Mouse (Mus musculus): ENCODE results near the gene Fam43a. TPM values are rescaled to one million over a fixed set of nuclear protein-coding genes. Genes with fewer than 3 reads are reported as not detected.

Gene Fam43a
- total and polyA plus RNA-seq, 3 experiments = 82.1 to 121 (median 106) TPM

DNA sequence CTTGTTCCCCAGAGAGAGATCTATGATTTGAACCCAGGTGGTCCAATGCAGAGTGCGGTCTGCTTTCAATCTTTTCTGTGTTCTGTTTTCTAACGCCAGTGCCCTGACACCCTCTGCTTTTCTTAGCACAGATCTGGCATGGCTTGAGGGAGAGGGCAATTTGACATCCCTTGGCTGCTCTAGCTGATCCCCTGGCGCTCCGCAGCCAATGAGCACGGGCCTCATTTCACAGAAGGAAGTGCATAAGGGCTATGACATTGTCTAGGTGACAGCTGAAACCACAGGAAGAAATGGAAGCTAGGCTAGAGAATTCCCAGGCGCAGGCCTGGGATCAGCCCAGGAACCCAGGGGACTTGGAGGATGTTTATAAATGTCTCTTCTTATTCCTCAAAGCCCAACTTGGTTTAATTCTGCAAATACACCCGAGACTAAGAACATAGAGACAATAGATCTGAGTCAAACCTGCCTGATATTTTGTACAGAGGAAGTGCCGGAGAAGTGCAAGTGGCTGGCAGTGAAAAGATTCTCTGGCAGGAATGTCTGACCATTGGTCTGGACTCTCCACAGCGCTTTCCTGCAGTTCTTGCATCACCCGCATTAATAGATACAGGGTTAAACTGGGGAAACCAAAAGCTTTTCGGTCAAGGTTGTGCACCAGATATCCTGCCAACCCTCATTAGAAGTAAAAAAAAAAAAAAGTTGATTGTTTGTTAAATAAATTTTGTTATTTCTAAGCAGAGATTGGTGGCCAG lies 28.2 kb downstream of the Fam43a start:
- Histone ChIP-seq H3K4me3 (replicated peaks in 1 of 3; ENCODE audit: low read depth in 2 of 3, low read length in 2 of 3, poor library complexity in 1 of 3) (no peak overlapping the region), H3K27ac (ENCODE audit: insufficient read depth, low read depth) (no peak overlapping the region), H3K79me2 (replicated peaks; ENCODE audit: control insufficient read depth, extremely low read depth, insufficient read depth, poor library complexity, severe bottlenecking) (no peaks in the 10 kb centered on the region), H3K4me1 (ENCODE audit: control insufficient read depth in 1 of 2, insufficient read depth in 2 of 2) (peaks cover 12 to 53% of the 10 kb centered on the region in 2 experiments), H3K27me3 (replicated peaks) (no peaks in the 10 kb centered on the region), H3K9ac (ENCODE audit: insufficient read depth, low read depth) (no peak overlapping the region), H3K4me2 (ENCODE audit: insufficient read depth, low read depth, poor library complexity, severe bottlenecking) (no peak overlapping the region), H3K36me3 (replicated peaks in 1 of 2; ENCODE audit: control insufficient read depth in 1 of 2, insufficient read depth in 1 of 2, low read length in 1 of 2) (no peaks in the 10 kb centered on the region), H3K9me3 (replicated peaks; ENCODE audit: low read length) (no peaks in the 10 kb centered on the region)
- dilution Hi-C loops (cut with MboI; ENCODE audit: extremely low pct_ligation_motif_present, extremely low pct_unique_long_range_greater_than_20kb, low sequenced_read_pairs) (no loop called here), in situ Hi-C loops (cut with MboI; ENCODE audit: low pct_ligation_motif_present, low pct_unique_long_range_greater_than_20kb, low sequenced_read_pairs) (no loop called here)
- DNase-seq (ENCODE audit: extremely low read depth) = no peak
- TF ChIP-seq NELFE (IDR thresholded peaks at IDR 0.05; ENCODE audit: low read depth, low read length) = no peak
- no peak for TF ChIP-seq GABPA (IDR thresholded peaks at IDR 0.05; ENCODE audit: insufficient replicate concordance, low read depth, low read length)
- TF ChIP-seq IRF4 (IDR thresholded peaks at IDR 0.05; ENCODE audit: low read depth, low read length) = no peak
- TF ChIP-seq MAFK (IDR thresholded peaks at IDR 0.05; ENCODE audit: insufficient replicate concordance, low read length) = no peak
- no peak for TF ChIP-seq POLR2AphosphoS2 (IDR thresholded peaks at IDR 0.05; ENCODE audit: low read depth, low read length)
- no peak for TF ChIP-seq MXI1 (IDR thresholded peaks at IDR 0.05; ENCODE audit: low read depth, low read length)
- TF ChIP-seq ETS1 (conservative IDR thresholded peaks at IDR 0.05; ENCODE audit: low read depth, low read length) = no peak
- TF ChIP-seq ZNF384 (IDR thresholded peaks at IDR 0.05; ENCODE audit: low read depth, low read length) = no peak
- TF ChIP-seq BHLHE40 (IDR thresholded peaks at IDR 0.05; ENCODE audit: low read depth, low read length) = no peak
- TF ChIP-seq USF2 (conservative IDR thresholded peaks at IDR 0.05; ENCODE audit: low read depth, low read length) = no peak
- TF ChIP-seq NRF1 (IDR thresholded peaks at IDR 0.05; ENCODE audit: low read depth, low read length) = no peak
- no peak for TF ChIP-seq RAD21 (IDR thresholded peaks at IDR 0.05; ENCODE audit: low read depth, low read length)
- TF ChIP-seq SMC3 (IDR thresholded peaks at IDR 0.05; ENCODE audit: low read depth, low read length) = no peak
- TF ChIP-seq RCOR1 (conservative IDR thresholded peaks at IDR 0.05; ENCODE audit: low read depth, low read length) = no peak
- no peak for TF ChIP-seq CHD2 (IDR thresholded peaks at IDR 0.05; ENCODE audit: low read length)
- TF ChIP-seq ZC3H11A (IDR thresholded peaks at IDR 0.05; ENCODE audit: low read depth, low read length) = no peak
- no peak for TF ChIP-seq TBP (conservative IDR thresholded peaks at IDR 0.05; ENCODE audit: low read depth, low read length)

DNA sequence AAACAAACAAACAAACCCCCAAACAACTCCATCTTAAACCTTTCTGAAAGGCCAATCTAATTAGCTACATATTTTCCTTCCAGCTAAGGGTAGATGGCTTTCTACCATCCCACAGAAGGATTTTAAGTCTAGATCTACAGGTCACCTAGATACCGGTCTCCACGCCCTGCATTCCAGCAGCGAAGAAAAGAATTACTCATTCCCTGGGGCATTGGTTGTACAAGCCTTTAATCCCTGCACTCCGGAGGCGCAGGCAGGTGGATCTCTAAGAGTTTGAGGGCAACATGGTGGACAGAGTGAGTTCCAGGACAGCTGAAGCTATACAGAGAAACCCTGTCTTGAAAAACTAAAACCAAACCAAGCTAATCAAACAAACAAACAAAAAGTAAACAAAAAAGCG lies 28.9 kb downstream of the Fam43a start:
- in situ Hi-C loops (cut with MboI; ENCODE audit: low pct_ligation_motif_present, low pct_unique_long_range_greater_than_20kb, low sequenced_read_pairs) (no loop called here), dilution Hi-C loops (cut with MboI; ENCODE audit: extremely low pct_ligation_motif_present, extremely low pct_unique_long_range_greater_than_20kb, low sequenced_read_pairs) (no loop called here)
- Histone ChIP-seq H3K4me1 (ENCODE audit: control insufficient read depth in 1 of 2, insufficient read depth in 2 of 2) (peaks cover 10 to 54% of the 10 kb centered on the region in 2 experiments), H3K4me3 (replicated peaks in 1 of 3; ENCODE audit: low read depth in 2 of 3, low read length in 2 of 3, poor library complexity in 1 of 3) (no peak overlapping the region), H3K9ac (ENCODE audit: insufficient read depth, low read depth) (no peak overlapping the region), H3K27me3 (replicated peaks) (no peaks in the 10 kb centered on the region), H3K79me2 (replicated peaks; ENCODE audit: control insufficient read depth, extremely low read depth, insufficient read depth, poor library complexity, severe bottlenecking) (no peaks in the 10 kb centered on the region), H3K27ac (ENCODE audit: insufficient read depth, low read depth) (no peak overlapping the region), H3K4me2 (ENCODE audit: insufficient read depth, low read depth, poor library complexity, severe bottlenecking) (no peak overlapping the region), H3K9me3 (replicated peaks; ENCODE audit: low read length) (no peaks in the 10 kb centered on the region), H3K36me3 (replicated peaks in 1 of 2; ENCODE audit: control insufficient read depth in 1 of 2, insufficient read depth in 1 of 2, low read length in 1 of 2) (no peaks in the 10 kb centered on the region)
- no peak for DNase-seq (ENCODE audit: extremely low read depth)
- TF ChIP-seq USF2 (conservative IDR thresholded peaks at IDR 0.05; ENCODE audit: low read depth, low read length) = no peak
- no peak for TF ChIP-seq ETS1 (conservative IDR thresholded peaks at IDR 0.05; ENCODE audit: low read depth, low read length)
- no peak for TF ChIP-seq SMC3 (IDR thresholded peaks at IDR 0.05; ENCODE audit: low read depth, low read length)
- no peak for TF ChIP-seq USF1 (IDR thresholded peaks at IDR 0.05; ENCODE audit: low read depth, low read length)
- TF ChIP-seq UBTF (IDR thresholded peaks at IDR 0.05; ENCODE audit: low read depth, low read length) = no peak
- TF ChIP-seq MAFK (IDR thresholded peaks at IDR 0.05; ENCODE audit: insufficient replicate concordance, low read length) = no peak
- no peak for TF ChIP-seq ZNF384 (IDR thresholded peaks at IDR 0.05; ENCODE audit: low read depth, low read length)
- no peak for TF ChIP-seq CTCF (conservative IDR thresholded peaks at IDR 0.05 in 1 of 2, IDR thresholded peaks at IDR 0.05 in 1 of 2; ENCODE audit: low read depth in 2 of 2, low read length in 2 of 2)
- no peak for TF ChIP-seq TCF12 (IDR thresholded peaks at IDR 0.05; ENCODE audit: low read depth, low read length)
- no peak for TF ChIP-seq GABPA (IDR thresholded peaks at IDR 0.05; ENCODE audit: insufficient replicate concordance, low read depth, low read length)
- no peak for TF ChIP-seq MAX (IDR thresholded peaks at IDR 0.05; ENCODE audit: low read length)
- no peak for TF ChIP-seq ZC3H11A (IDR thresholded peaks at IDR 0.05; ENCODE audit: low read depth, low read length)
- TF ChIP-seq ZMIZ1 (IDR thresholded peaks at IDR 0.05; ENCODE audit: low read depth, low read length) = no peak
- TF ChIP-seq IRF4 (IDR thresholded peaks at IDR 0.05; ENCODE audit: low read depth, low read length) = no peak
- no peak for TF ChIP-seq E2F4 (IDR thresholded peaks at IDR 0.05; ENCODE audit: insufficient replicate concordance, low read depth, low read length)
- no peak for TF ChIP-seq JUND (conservative IDR thresholded peaks at IDR 0.05; ENCODE audit: low read depth, low read length)

Measured in CH12.LX (cell line).